Mouse (Mus musculus): ENCODE data around the gene Clca2. TPM values are rescaled to one million over a fixed set of nuclear protein-coding genes. Genes with fewer than 3 reads are reported as not detected.

Gene Clca2
- polyA plus RNA-seq, 1 experiment: not detected

DNA sequence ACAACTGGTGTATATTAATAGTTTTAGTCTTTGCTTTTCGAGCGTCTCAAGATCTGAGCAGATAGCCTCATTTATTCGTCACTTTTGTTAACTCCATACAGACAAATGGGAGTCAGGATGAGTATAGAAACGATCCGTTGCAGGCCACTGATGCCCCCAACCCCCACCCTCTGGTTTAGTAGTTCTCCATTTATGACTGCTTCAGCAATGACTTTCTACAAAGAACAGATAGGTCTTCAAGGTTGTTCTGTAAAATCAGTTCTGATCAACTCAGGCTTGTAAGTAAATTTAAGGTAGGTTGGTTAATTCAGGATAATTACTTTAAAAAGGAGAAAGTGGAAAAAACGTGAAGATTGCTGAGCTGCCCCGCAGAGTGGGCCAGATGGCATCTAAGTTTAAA, 20.2 kb upstream of the Clca2 start:
- H3K4me3 ChIP-seq (ENCODE audit: insufficient read depth, low read length): peak overlapping the region; percentile 83; the same call in 1 of the 2 replicates
- no peak overlapping the region for H3K27ac ChIP-seq (ENCODE audit: insufficient read depth, low read depth, low read length)
- TF ChIP-seq POLR2A (IDR thresholded peaks at IDR 0.05; ENCODE audit: borderline replicate concordance, low read depth, low read length) (no peak), CTCF (IDR thresholded peaks at IDR 0.05; ENCODE audit: low read depth, low read length) (no peak)
- peaks cover 14% of the 10 kb centered on the region for H3K4me1 ChIP-seq (ENCODE audit: control insufficient read depth, insufficient read depth, low read length)

GRCm38 (mm10) chr3:145119002-145119358, 19.7 kb upstream of the Clca2 start:
- Histone ChIP-seq H3K27ac (ENCODE audit: insufficient read depth, low read depth, low read length) (peak overlapping the region; percentile 98), H3K4me3 (ENCODE audit: insufficient read depth, low read length) (peak overlapping the region; percentile 83), H3K4me1 (ENCODE audit: control insufficient read depth, insufficient read depth, low read length) (peaks cover 14% of the 10 kb centered on the region)
- TF ChIP-seq CTCF (IDR thresholded peaks at IDR 0.05; ENCODE audit: low read depth, low read length) (no peak), POLR2A (IDR thresholded peaks at IDR 0.05; ENCODE audit: borderline replicate concordance, low read depth, low read length) (no peak)

GRCm38 (mm10) chr3:145118254-145119001, 19.2 kb upstream of the Clca2 start, which contains the start of gene Odf2l:
Gene Odf2l, plus strand, starts transcription at chr3:145118588.
- TF ChIP-seq CTCF (IDR thresholded peaks at IDR 0.05; ENCODE audit: low read depth, low read length): no peak
- no peak for TF ChIP-seq POLR2A (IDR thresholded peaks at IDR 0.05; ENCODE audit: borderline replicate concordance, low read depth, low read length)
- Histone ChIP-seq H3K27ac (ENCODE audit: insufficient read depth, low read depth, low read length) (peak within 1 kb of the TSS; percentile 98), H3K4me3 (ENCODE audit: insufficient read depth, low read length) (peak within 1 kb of the TSS; percentile 83), H3K4me1 (ENCODE audit: control insufficient read depth, insufficient read depth, low read length) (peaks cover 14% of the 10 kb centered on the region)

- no peak for TF ChIP-seq CTCF (IDR thresholded peaks at IDR 0.05; ENCODE audit: low read depth, low read length)
- no peak for TF ChIP-seq POLR2A (IDR thresholded peaks at IDR 0.05; ENCODE audit: borderline replicate concordance, low read depth, low read length)
- Histone ChIP-seq H3K4me1 (ENCODE audit: control insufficient read depth, insufficient read depth, low read length) (peaks cover 14% of the 10 kb centered on the region), H3K4me3 (ENCODE audit: insufficient read depth, low read length) (peak overlapping the region; percentile 58), H3K27ac (ENCODE audit: insufficient read depth, low read depth, low read length) (peak overlapping the region; percentile 78; the same call in 1 of the 2 replicates)
Observed at GRCm38 (mm10) chr3:145117637-145118036, 18.4 kb upstream of the Clca2 start.

DNA sequence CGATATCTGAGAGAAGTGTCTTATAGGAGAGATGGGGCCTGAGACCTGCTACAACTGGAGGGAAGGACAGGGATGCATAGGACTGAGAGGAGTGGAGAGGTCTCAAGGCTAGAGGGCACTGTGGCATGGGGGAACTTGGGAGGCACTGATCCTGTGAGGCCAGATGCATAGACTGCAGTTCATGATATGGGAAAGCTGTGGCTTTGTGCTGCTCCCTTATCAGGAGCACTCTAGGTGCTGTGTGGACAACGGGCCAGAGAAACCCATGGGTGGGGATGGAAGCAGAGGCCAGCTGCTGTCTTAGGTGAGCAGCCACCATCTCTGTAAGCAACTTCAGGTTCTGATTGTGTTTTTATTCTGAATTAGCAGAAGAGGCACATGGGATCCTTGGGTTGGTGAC, 15.9 kb upstream of the Clca2 start:
- H3K4me3 ChIP-seq (ENCODE audit: insufficient read depth, low read length): no peak overlapping the region
- no peak for TF ChIP-seq CTCF (IDR thresholded peaks at IDR 0.05; ENCODE audit: low read depth, low read length)
- no peak for TF ChIP-seq POLR2A (IDR thresholded peaks at IDR 0.05; ENCODE audit: borderline replicate concordance, low read depth, low read length)
- H3K27ac ChIP-seq (ENCODE audit: insufficient read depth, low read depth, low read length): no peak overlapping the region
- H3K4me1 ChIP-seq (ENCODE audit: control insufficient read depth, insufficient read depth, low read length): peaks cover 13% of the 10 kb centered on the region

GRCm38 (mm10) chr3:145105773-145106504, 6.7 kb upstream of the Clca2 start:
- H3K27ac ChIP-seq (ENCODE audit: insufficient read depth, low read depth, low read length): 0 out of 2 replicates have a peak overlapping the region, but pooled peaks have one; percentile 32
- H3K4me3 ChIP-seq (ENCODE audit: insufficient read depth, low read length): no peak overlapping the region
- peaks cover 33% of the 10 kb centered on the region for H3K4me1 ChIP-seq (ENCODE audit: control insufficient read depth, insufficient read depth, low read length)
- TF ChIP-seq POLR2A (IDR thresholded peaks at IDR 0.05; ENCODE audit: borderline replicate concordance, low read depth, low read length): no peak
- no peak for TF ChIP-seq CTCF (IDR thresholded peaks at IDR 0.05; ENCODE audit: low read depth, low read length)

- no peak for TF ChIP-seq POLR2A (IDR thresholded peaks at IDR 0.05; ENCODE audit: borderline replicate concordance, low read depth, low read length)
- TF ChIP-seq CTCF (IDR thresholded peaks at IDR 0.05; ENCODE audit: low read depth, low read length): no peak
- H3K4me3 ChIP-seq (ENCODE audit: insufficient read depth, low read length): 0 out of 2 replicates have a peak overlapping the region, but pooled peaks have one; percentile 0
- H3K4me1 ChIP-seq (ENCODE audit: control insufficient read depth, insufficient read depth, low read length): peaks cover 33% of the 10 kb centered on the region
- peak overlapping the region; percentile 84 for H3K27ac ChIP-seq (ENCODE audit: insufficient read depth, low read depth, low read length)
Observed at GRCm38 (mm10) chr3:145105076-145105772, 6.0 kb upstream of the Clca2 start.

DNA sequence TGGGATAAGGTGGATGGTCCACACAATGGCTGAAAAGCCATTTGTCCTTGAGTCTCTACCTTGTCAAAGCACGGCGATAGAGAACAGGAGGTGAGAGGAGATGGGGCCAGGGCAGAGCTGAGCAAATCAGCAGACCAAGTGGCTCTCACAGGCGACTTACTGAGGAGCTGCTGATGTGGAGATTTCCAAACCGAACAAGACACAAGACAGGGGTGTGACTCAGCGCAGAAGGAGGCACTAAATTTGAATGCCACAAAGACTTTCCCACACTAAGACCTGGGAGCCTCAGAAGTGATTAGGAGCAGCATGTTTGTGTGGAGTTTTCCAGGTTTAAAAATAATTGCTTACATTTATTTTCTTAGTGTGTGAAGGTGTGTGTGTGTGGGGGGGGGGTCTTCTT, 4.5 kb upstream of the Clca2 start:
- TF ChIP-seq POLR2A (IDR thresholded peaks at IDR 0.05; ENCODE audit: borderline replicate concordance, low read depth, low read length) (no peak), CTCF (IDR thresholded peaks at IDR 0.05; ENCODE audit: low read depth, low read length) (no peak)
- H3K4me3 ChIP-seq (ENCODE audit: insufficient read depth, low read length): no peak overlapping the region
- no peak overlapping the region for H3K27ac ChIP-seq (ENCODE audit: insufficient read depth, low read depth, low read length)
- H3K4me1 ChIP-seq (ENCODE audit: control insufficient read depth, insufficient read depth, low read length): peaks cover 43% of the 10 kb centered on the region

GRCm38 (mm10) chr3:145103321-145103720, 4.1 kb upstream of the Clca2 start:
- no peak overlapping the region for H3K4me3 ChIP-seq (ENCODE audit: insufficient read depth, low read length)
- H3K27ac ChIP-seq (ENCODE audit: insufficient read depth, low read depth, low read length): no peak overlapping the region
- H3K4me1 ChIP-seq (ENCODE audit: control insufficient read depth, insufficient read depth, low read length): peaks cover 43% of the 10 kb centered on the region
- TF ChIP-seq POLR2A (IDR thresholded peaks at IDR 0.05; ENCODE audit: borderline replicate concordance, low read depth, low read length) (no peak), CTCF (IDR thresholded peaks at IDR 0.05; ENCODE audit: low read depth, low read length) (no peak)

Measured in bone marrow macrophage, adult 2 months (primary cell).